Mouse (Mus musculus): ENCODE results near the gene Poc1a.

GRCm38 (mm10) chr9:106232956-106233355 is 47.9 kb upstream of the Poc1a start:
- TF ChIP-seq CTCF (IDR thresholded peaks at IDR 0.05; ENCODE audit: low read depth, low read length) (no peak), POLR2A (IDR thresholded peaks at IDR 0.05; ENCODE audit: insufficient read depth, low read length) (no peak), EP300 (IDR thresholded peaks at IDR 0.05; ENCODE audit: insufficient read depth, low read depth, low read length) (no peak)
